Mouse (Mus musculus): ENCODE results near the gene Comt. TPM values are rescaled to one million over a fixed set of nuclear protein-coding genes. Genes with fewer than 3 reads are reported as not detected.

Gene Comt
- total RNA-seq, 2 experiments from 2014 or later = 130 to 150 TPM

DNA sequence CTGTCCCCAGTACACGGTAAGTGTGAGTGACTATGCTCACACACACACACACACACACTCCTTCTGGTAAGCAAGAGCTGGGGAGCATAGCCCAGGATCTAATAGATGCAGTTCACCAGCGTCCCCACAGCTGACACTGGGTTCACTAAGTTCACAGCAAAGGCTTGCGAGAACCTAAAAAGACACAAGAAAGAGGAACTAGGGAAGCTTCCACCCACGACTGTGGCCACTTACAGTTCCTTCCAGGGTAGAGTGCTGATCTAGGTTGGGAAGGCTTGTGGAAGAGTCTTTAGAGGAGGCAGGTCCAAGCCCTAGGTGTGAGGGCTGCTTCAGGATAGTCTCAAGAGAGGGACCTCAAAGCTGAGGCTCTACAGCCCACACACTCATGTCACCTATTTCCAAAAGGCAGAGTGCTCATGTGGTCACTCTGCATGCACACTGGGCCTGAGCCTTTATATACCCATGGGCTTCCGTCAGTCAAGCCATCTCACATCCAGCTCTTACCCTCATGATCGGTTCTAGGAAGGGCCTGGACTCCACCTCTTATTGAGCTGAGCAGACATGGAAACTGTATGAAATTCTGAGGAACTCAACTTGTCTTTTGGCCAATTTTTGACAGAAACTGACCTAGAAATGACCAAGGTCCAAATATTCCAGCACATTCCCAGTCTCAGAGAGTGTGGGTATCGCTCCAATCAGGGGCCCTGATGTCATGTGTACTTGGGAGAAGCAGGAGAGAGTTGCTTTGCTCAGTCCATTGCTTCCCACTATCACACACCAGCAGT lies 13.4 kb downstream of the Comt start:
- intact Hi-C loops (cut with DNase I) = no loop called here
- no peak for DNase-seq

DNA sequence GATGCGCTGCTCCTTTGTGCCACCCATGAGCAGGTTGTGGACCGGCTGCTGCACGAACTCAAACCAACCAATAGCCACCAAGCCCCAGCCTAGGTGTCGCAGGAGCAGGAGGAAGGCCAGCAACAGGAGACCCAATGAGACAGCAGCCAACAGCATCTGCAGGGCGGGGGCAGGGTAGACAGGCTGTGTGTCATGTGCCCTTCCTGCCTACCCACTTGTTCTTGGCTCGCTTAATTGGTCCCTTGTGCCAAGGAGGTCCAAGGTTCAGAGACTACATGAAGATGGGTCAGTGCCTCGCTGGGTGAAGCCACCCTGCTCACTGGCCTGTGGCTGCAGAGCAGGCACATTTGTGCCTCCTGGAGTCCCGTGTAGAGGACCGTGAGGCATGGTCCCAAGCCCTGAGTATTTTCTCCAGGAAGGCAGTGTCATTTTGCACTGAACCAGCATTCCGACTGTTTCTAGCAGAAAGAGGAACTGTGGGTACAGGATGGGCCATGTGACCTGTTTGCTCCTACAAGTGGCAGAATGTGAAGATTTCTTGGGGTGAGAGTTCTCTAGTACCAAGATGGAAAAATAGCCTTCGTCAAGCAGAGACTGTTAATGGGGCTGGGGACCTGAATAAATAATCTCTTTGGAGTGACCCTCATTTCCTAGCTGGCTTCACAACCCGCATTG lies 14.7 kb downstream of the Comt start:
- intact Hi-C loops (cut with DNase I) = no loop called here
- DNase-seq = peak; percentile 59 to 74

DNA sequence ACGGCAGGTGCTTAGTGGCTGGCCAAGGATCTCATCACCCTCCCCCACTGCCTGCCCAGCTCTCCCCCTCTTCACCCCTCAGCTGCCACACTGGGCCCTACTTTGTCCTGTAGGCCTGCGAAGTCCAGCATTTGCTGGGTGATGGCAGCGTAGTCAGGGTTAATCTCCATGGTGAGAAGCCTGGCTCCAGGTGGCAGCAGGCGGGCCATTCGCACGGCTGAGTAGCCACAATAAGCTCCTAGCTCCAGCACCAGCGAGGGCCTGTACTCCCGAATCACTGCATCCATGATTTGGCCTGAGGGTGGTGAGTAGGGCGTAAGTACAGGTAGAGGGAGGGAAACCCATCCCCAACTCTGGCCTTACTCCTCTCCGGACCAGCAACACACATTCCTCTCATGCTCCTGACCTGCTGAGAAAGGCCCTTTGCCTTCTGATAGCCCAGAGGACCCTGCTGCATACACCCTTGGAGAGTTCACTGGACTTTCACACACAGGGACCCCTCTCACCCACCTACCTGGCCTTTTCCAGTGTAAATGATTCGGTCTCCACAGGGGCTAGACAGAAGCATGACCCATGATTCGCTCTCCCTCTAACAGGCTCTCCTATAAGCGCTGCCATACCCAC lies 15.5 kb downstream of the Comt start:
- no peak for DNase-seq
- intact Hi-C loops (cut with DNase I) = no loop called here

DNA sequence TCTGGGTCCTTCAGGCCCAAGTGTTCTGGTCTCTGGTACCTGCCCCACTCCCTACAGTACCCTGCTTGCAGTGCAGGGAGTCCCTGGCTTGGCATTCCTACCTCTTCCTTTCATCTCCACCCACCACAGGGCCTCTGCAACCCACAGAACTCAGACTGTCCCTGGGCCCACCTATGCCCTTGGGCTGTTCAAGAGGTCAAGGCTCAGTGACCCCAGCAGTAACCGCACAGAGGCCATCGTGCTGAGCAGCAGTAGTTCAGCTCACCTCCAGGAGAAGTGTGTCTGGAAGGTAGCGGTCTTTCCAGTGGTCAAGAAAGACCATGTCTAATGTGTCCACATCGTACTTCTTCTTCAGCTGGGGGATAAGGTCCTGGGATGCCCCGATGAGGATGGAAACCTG lies 16.2 kb downstream of the Comt start:
- no peak for DNase-seq
- intact Hi-C loops (cut with DNase I) = no loop called here

DNA sequence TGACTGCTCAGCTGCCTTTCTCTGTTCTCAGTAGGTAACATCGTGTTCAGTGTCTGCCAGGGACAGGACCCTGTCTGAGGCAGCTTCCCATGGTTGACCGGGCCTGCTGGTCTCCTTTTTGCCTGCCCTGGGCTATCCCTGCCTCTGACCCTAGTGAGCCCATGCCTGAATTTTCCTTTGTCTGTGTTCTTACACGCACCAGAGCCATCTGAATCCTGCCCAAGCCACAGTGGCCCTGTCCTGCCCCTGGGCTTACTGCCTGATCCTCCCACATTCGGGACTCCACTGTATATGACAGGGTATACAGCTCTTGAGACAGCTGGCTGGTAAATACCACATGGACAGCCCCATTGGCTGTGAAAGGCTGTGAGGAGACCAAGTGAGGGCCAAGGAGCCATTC lies 16.9 kb downstream of the Comt start:
- intact Hi-C loops (cut with DNase I) = no loop called here
- no peak for DNase-seq

DNA sequence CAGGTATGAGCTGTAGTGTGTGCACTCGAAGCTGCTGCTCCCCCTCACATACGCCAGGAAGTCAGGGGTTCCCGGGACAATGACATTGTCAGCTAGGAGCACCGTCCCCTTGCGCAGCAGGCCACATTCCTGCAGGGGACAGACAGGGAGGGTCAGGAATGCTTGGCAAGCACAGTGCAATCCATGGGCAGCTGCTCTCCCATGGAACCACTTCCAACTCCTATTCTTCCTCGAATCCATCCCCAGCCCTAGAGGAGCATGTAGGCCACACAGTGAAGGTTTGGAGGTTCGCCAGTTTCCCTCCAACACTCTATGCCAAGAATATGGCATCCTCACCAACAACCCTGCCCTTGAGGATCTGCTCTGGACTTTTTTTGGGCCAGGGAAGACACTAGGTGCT lies 18.7 kb downstream of the Comt start:
- no peak for DNase-seq
- intact Hi-C loops (cut with DNase I) = loop anchor here (2.0 kb wide), 1 partner anchor 63 kb away; no protein-coding TSS in a partner anchor

DNA sequence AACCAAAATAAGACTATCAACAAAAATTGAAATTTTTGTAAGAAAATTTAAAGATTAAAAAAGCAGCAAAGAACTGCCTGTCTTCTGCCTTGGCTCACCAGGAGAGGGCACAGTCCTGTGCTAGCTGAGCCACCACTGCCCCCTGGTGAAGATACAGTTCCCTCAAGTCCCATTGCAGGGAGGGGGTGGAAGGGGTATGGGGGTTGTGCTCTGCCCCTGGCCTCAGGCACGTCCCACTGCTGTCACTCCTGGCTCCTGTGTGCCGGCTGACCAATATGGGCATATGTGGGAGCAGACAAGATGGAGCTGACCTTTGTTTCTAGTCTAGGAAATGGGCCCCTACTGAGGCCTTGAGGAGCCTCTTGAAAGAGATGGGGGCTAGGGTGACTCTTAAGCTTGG lies 20.4 kb downstream of the Comt start:
- intact Hi-C loops (cut with DNase I) = loop anchor here (2.0 kb wide), 1 partner anchor 61 kb away; no protein-coding TSS in a partner anchor
- peak; percentile 53 to 62 for DNase-seq

DNA sequence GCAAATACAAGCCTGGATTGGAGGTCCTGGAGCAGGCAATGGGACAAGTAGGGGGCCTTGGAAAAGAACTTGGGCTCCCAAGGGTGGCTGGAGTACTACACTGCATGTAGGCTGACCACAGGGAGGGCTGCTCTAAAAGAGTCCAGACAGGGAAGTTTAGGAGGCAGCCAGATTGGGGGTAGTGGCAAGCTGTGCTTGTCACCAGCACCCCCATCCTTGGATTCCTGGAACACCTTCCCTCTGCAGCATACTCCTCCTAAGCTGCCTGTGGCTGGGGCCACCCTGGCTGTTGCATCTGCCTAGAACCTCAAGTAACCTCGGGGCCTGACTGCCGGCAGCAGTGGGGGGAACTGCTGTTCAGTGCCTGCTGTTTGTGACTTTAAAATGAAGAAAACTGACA lies 20.8 kb downstream of the Comt start:
- intact Hi-C loops (cut with DNase I) = loop anchor here (2.0 kb wide), 2 partner anchors 55 to 61 kb away; no protein-coding TSS in a partner anchor
- DNase-seq = no peak

DNA sequence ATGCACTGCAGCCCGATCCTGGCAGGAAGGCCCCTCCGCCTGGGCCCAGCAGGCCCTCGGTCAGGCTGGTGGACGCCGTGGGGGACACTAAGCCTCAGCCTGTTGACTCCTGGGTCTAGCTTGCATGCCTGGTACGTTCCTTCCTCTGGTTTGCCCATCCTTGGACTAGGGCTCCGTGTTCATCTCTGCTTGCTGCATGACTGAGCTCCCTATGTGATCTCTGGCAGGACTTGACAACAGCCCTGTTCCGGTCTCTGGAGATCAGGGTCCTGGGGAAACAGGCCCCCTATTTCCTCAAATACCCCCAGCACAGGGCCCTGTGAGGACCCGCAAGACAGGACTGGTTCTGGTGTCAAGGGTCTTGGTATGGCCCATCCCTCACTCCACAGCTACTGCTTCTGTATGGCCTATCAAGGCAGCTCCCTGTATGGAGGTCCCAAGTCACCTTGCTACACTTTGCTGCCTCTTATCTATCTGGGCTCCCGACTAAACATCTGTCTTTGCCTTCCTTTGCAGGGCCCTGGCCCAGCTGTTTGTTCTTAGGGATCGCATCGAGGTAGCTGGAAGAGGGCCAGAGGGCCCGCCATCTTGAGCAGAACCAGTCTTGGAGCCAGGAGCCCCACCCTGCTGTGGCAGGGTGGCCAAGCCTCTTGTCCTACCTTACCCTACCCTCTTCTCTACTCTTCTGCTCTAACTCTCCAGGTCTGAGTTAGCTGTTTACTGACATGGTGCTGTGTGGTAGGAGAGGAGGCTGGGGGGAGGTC lies 21.4 kb downstream of the Comt start:
- intact Hi-C loops (cut with DNase I) = loop anchor here (2.0 kb wide), 1 partner anchor 54 kb away; no protein-coding TSS in a partner anchor
- no peak for DNase-seq

DNA sequence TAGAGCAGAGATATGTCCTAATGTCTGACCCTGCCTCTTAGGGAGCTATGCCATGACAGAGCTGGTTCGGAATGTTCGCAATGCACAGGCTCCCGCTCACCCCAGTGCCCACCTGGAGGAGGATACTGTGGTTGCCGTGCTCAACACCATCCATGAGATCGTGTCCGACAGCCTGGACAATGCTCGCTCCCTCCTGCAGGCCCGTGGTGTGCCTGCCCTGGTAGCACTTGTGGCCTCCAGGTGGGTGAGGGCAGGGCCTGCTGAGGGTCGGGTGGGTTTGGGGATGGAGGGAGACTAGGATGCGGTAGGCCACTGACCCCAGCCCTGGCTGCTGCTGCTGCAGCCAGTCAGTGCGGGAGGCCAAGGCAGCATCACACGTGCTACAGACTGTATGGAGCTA lies 23.4 kb downstream of the Comt start:
- no peak for DNase-seq
- intact Hi-C loops (cut with DNase I) = no loop called here

DNA sequence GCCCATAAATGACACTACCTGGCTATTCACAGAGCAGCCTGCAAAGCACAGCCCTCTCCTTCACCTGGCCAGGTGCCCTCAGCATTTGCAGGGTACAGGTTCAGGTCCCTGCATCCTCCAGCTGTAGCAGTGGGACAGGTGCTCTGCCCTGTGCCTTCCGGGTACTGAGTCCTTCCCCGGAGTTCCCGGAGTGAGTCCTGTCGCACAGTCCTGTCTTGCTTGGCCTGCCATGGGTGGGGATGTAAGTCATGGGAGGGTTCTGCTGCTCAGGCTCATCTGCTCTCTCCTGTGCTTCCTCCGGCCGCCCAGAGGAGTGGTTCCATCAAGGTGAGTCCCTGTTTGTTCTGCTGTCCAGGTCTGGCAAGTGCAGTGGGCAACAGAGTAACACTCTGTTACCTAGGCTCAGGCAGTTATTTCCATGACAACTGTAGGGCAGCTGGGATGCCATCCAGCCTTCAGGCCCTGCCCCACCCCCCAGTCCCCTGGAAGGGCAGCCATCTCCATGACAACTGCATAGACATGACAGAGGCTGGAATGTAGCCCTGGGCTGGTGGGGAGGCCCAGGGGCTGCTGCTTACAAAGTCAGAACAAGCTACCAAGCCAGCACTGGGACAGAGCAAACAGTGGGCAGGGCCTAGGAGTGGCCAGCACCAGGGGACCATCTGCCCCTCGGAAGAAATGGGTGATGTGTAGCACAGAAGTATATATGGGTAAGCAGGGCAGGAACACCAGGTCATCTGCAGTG lies 26.0 kb downstream of the Comt start:
- intact Hi-C loops (cut with DNase I) = no loop called here
- no peak for DNase-seq

DNA sequence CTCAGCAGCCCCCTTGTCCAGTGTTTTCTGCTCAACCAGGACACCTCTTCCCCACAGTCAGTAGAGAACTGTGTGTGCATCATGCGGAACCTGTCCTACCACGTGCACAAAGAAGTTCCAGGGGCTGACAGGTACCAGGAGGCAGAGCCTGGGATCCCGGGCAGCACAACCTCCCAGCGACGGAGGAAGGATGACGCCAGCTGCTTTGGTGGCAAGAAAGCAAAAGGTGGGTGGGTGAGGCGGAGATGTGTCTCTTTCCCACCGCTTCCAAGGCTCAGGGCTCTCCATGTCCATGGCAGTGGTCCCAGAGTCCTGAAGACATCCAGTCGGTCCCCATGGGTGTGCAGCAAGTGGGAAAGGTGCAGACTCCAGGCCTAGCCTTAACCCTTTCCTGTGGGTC lies 26.6 kb downstream of the Comt start:
- DNase-seq = no peak
- intact Hi-C loops (cut with DNase I) = no loop called here

DNA sequence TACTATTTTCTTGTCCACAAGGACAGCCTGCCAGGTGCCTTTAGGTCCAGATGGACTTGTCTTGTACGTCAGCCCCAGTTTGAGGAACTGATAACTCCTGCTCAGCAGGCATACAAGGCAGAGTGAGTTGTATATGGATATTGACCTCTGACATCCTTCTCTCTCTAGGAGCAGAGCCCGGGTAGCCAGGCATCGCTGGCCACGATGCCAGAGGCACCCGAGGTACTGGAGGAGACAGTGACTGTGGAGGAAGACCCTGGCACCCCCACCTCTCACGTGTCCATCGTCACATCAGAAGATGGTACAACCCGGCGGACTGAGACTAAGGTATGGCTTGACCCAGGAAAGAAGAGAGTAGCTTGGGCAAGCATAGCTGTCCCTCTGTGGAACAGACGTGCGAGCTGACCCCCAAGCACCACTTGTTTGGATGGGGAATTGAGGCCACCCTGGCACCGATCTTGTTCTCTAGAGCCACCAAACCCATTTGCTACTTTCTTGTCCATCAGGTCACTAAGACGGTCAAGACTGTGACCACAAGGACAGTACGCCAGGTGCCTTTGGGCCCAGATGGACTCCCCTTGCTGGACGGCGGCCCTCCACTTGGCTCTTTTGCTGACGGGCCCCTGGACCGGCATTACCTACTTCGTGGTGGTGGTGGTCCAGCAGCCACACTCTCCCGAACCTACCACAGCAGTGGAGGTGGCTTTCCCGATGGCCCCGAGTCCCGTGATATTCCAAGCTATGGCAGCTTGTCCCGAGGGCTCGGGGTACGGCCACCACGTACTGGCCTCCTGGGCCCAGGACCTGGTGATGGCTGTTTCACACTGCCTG lies 29.6 kb downstream of the Comt start:
- DNase-seq = no peak
- intact Hi-C loops (cut with DNase I) = no loop called here

DNA sequence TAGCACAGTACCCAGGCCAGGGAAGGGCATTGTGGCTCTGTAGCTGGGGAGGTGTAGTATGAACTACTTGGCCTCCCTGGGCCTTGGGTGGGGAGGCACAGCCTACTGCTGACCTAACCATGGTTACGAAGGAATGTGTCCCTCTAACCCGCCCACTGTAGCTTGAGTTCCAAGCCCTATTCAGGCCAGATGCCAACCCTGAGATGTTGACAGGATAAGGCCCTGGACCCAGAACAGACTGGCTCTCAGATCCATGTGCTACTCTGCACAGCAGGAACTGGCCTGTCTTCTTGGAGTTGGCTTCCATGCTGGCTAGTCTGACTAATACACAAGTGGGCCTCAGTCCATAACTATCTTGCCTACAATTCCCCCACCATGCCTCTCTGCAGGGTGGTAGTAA lies 30.5 kb downstream of the Comt start:
- DNase-seq = no peak
- intact Hi-C loops (cut with DNase I) = no loop called here

DNA sequence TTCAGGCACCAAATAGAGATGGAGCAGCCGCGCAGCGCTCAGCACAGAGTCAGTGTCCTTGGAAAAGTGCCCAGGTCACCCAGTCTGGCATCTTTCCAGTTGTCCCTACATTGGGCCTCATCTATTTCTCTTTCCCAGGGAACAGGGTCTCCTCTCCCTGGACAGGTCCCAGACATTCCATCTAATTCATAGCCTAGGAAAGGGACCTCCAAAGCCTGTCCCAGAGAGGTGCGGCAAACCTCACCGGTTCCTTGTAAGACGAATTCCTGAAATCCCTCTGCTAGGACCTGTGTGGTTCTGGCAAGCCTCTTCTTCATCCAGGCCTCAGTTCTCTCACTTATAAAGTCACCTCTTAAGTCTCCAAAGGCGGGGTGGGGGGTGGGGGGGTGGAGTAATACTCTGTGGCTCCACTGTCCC lies 31.0 kb downstream of the Comt start:
- intact Hi-C loops (cut with DNase I) = no loop called here
- peak in 1 of 2 experiments; percentile 62 for DNase-seq

DNA sequence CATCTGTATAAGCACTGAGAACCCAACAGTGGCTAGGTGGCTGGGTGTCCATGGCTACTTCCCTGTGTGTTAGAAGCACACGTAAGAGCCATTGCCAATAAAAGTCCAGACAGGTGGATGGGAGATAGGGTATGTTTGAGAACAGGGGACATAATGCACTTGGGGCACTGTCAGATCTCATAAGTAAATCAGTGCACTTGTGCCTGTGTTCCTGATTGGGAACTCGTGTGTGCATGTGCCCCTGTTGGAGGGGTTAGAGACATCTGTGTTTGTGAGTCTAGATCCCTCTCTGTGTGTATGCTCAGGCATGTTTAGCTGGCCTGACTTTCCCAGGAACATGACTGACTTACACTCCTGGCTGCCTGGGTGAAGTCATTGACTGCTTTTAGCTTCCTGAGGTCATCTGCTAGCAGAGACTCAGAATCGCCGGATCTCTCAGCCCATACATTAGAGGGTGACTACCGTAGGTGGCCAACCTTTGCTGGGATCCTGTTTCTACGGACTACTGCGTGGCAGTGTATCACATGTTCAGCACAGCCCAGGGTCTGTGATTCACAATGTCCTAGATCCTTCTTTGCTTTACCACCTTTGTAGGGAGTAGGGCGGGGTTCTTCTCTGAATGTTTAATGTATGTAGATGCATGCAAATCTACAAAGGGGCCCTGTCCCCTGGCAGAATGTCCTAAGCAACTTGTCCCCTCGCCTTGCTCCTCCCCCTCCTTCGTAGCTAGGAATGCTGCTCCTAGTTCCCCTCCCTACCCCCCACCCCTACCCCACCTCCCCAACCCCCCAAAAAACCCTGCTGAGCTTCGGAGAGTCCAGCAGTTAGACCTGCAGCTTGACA lies 31.7 kb downstream of the Comt start:
- intact Hi-C loops (cut with DNase I) = loop anchor here (5.0 kb wide), 1 partner anchor 48 kb away; the partner anchor contains the start of genes Arvcf and Tango2
- no peak for DNase-seq

DNA sequence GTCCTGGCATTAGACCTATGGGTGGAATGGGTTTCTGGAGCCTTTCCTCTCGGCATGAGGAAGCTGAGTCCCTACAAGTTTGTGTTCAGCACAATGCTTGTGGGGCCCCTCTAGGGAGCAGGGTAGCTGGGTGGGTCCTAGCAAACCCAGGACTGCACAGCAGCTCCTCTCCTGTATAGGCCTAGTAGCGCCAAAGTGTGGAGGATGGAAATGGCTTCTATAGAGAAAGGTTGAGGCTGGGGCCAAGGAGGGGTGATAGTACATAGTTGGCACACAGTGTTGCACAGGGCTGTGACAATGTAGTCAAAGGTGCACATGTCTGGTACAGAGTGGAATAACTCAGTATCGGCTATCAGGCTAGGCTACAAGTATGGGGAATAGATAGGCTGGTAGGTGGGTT lies 32.6 kb downstream of the Comt start:
- intact Hi-C loops (cut with DNase I) = loop anchor here (5.0 kb wide), 1 partner anchor 47 kb away; the partner anchor contains the start of genes Arvcf and Tango2
- DNase-seq = no peak

DNA sequence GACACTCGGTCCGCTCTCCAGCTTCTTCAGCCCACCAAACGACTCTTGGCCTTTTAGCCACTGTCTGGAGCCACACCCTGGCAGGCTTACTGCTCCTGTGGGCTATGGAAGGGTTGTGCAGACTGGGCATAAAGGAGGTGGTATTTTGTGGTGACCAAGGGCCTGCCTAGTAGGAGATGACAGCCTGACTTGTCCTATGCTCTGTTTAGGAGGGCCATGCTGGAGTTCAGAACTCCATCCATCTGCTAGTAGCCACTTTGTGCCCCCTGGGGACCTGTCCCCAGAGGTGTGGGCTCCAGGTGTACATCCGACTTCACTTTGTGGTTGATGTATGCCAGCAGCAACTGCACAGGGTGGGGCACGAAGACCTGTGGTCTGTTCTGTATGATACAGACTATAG lies 33.1 kb downstream of the Comt start:
- DNase-seq = no peak
- intact Hi-C loops (cut with DNase I) = loop anchor here (5.0 kb wide), 1 partner anchor 46 kb away; the partner anchor contains the start of genes Arvcf and Tango2

Data from heart, postnatal 36 days (tissue).